Comparison of ENCODE assay signal across 10 mouse cellular contexts in genomic region chr7:28793834-28794233, GRCm38 (mm10). TPM values are rescaled to one million over a fixed set of nuclear protein-coding genes. Genes with fewer than 3 reads are reported as not detected.
A peak's percentile ranks its signal among the peaks of the same experiment; 100 is the strongest.
DNase-seq lines count a peak whose midpoint lies in the region; ATAC-seq and TF ChIP-seq lines count a peak whose summit lies in the region.
"Had no signal": no experiment of that assay in that cellular context is flagged by ENCODE, and none has a peak within 500 bp of the region (broad histone marks: within the 10 kb centered on the region; RNA-seq: fewer than 3 reads in every experiment).

No protein-coding gene starts in this region.

- no peak overlapping the region for H3K27ac ChIP-seq in left cerebral cortex, adult 2 months
- no peak overlapping the region for H3K27ac ChIP-seq in liver, embryonic 14.5 days
- H3K27ac ChIP-seq: heart, embryonic 13.5 days had no signal

- peak; percentile 40 for DNase-seq in embryo, embryonic 10 days (ENCODE audit: low spot score)
- no peak for DNase-seq in embryo, embryonic 9.5 days (ENCODE audit: extremely low spot score)
- no peak for DNase-seq in left cerebral cortex, adult 2 months (ENCODE audit: extremely low spot score in 1 of 2, low spot score in 2 of 2)
- no peak for DNase-seq in left cerebral cortex, postnatal 25 days (ENCODE audit: low spot score in 2 of 2)
- DNase-seq in liver, embryonic 14.5 days (ENCODE audit: low read depth in 3 of 3, low spot score in 3 of 3) = no peak
- DNase-seq in thymus, postnatal 25 days = peak; percentile 68
- no peak for DNase-seq in left cerebral cortex, adult 11 months (ENCODE audit: low spot score)

- H3K27me3 ChIP-seq in liver, embryonic 14.5 days (ENCODE audit: control insufficient read depth, insufficient read depth, low read length) = no peaks in the 10 kb centered on the region
- H3K27me3 ChIP-seq: heart, embryonic 13.5 days; megakaryocyte, embryonic 14.5 days had no signal

- TF ChIP-seq EP300 in liver, embryonic 14.5 days (IDR thresholded peaks at IDR 0.05; ENCODE audit: low read depth) = no peak

- no peaks in the 10 kb centered on the region for H3K36me3 ChIP-seq in liver, embryonic 14.5 days (replicated peaks; ENCODE audit: control insufficient read depth, insufficient read depth, low read depth)
- H3K36me3 ChIP-seq: heart, embryonic 13.5 days had no signal

- intact Hi-C loops in left cerebral cortex, adult 2 months (cut with DNase I) = no loop called here
- intact Hi-C loops in left cerebral cortex, postnatal 25 days (cut with DNase I) = no loop called here

- WGBS in liver, embryonic 14.5 days (ENCODE audit: insufficient replicate concordance) = 12% methylated on average over 2 of the region's 2 CpGs

- no peak overlapping the region for H3K9ac ChIP-seq in liver, embryonic 14.5 days (replicated peaks)
- H3K9ac ChIP-seq: heart, embryonic 13.5 days had no signal

- no peak overlapping the region for H3K4me3 ChIP-seq in left cerebral cortex, adult 2 months
- H3K4me3 ChIP-seq in liver, embryonic 14.5 days (ENCODE audit: insufficient read depth in 1 of 2, low read depth in 2 of 2, low read length in 2 of 2) = no peak overlapping the region
- H3K4me3 ChIP-seq: heart, embryonic 13.5 days; megakaryocyte, embryonic 14.5 days had no signal

- no peak overlapping the region for H3K4me2 ChIP-seq in liver, embryonic 14.5 days (ENCODE audit: low read depth)
- H3K4me2 ChIP-seq: heart, embryonic 13.5 days had no signal

- no peaks in the 10 kb centered on the region for H3K9me3 ChIP-seq in liver, embryonic 14.5 days (ENCODE audit: control insufficient read depth, low read length)
- H3K9me3 ChIP-seq: heart, embryonic 13.5 days; megakaryocyte, embryonic 14.5 days had no signal

- no peak for ATAC-seq in liver, embryonic 14.5 days (ENCODE audit: insufficient read depth)
- no peak for ATAC-seq in megakaryocyte, adult 5-6 weeks (ENCODE audit: poor library complexity, severe bottlenecking)

- TF ChIP-seq CTCF in left cerebral cortex, adult 2 months (IDR thresholded peaks at IDR 0.05) = peak; percentile 52
- peak; percentile 50 for TF ChIP-seq CTCF in liver, embryonic 14.5 days (IDR thresholded peaks at IDR 0.05; ENCODE audit: low read depth)

- H3K4me1 ChIP-seq in liver, embryonic 14.5 days (replicated peaks; ENCODE audit: control insufficient read depth in 2 of 2, insufficient read depth in 2 of 2, low read length in 1 of 2) = peaks cover 5 to 7% of the 10 kb centered on the region in 2 experiments

RNA-seq across cellular contexts. Expression of gene Rinl, which starts 5.1 kb away (rescaled TPM):
- 1 to 10 TPM; 2.7 to 3.1 TPM for total RNA-seq in left cerebral cortex, adult 2 months (2021)
- 1 to 10 TPM; 2.4 to 2.9 TPM for total RNA-seq in left cerebral cortex, postnatal 25 days (2021)
- polyA plus RNA-seq in liver, embryonic 14.5 days (2012; rRNA removed) = 4.3 and 4.7 TPM in 2 replicates
- polyA plus RNA-seq in liver, embryonic 14.5 days (2014; fragmentation: Nextera tagmentation; extraction: Ambion mirVana) = 4.0 and 4.8 TPM in 2 replicates
- 64.9 and 68.8 TPM in 2 replicates for total RNA-seq in megakaryocyte, adult 5-6 weeks (2015)
- 62.6 and 71.5 TPM in 2 replicates for total RNA-seq in megakaryocyte, adult 5-6 weeks (2017)

RNA-seq across cellular contexts. Expression of gene Hnrnpl, which starts 14.5 kb away (rescaled TPM):
- total RNA-seq in left cerebral cortex, adult 2 months (2021) = 100 to 1,000 TPM; 434 to 438 TPM
- 100 to 1,000 TPM; 375 to 411 TPM for total RNA-seq in left cerebral cortex, postnatal 25 days (2021)
- polyA plus RNA-seq in liver, embryonic 14.5 days (2012; rRNA removed) = 110 and 138 TPM in 2 replicates
- 83.1 and 91.3 TPM in 2 replicates for polyA plus RNA-seq in liver, embryonic 14.5 days (2014; fragmentation: Nextera tagmentation; extraction: Ambion mirVana)
- 275 and 307 TPM in 2 replicates for total RNA-seq in megakaryocyte, adult 5-6 weeks (2015)
- total RNA-seq in megakaryocyte, adult 5-6 weeks (2017) = 187 and 291 TPM in 2 replicates

RNA-seq across cellular contexts. Expression of gene Nfkbib, which starts 26.5 kb away (rescaled TPM):
- 10 to 100 TPM; 34.8 to 36.8 TPM for total RNA-seq in left cerebral cortex, adult 2 months (2021)
- 10 to 100 TPM; 34.2 to 37.7 TPM for total RNA-seq in left cerebral cortex, postnatal 25 days (2021)
- 15.0 and 19.7 TPM in 2 replicates for polyA plus RNA-seq in liver, embryonic 14.5 days (2012; rRNA removed)
- polyA plus RNA-seq in liver, embryonic 14.5 days (2014; fragmentation: Nextera tagmentation; extraction: Ambion mirVana) = 27.0 and 29.6 TPM in 2 replicates
- 15.5 and 19.5 TPM in 2 replicates for total RNA-seq in megakaryocyte, adult 5-6 weeks (2015)
- total RNA-seq in megakaryocyte, adult 5-6 weeks (2017) = 13.3 and 15.6 TPM in 2 replicates

RNA-seq across cellular contexts. Expression of gene Sirt2, which starts 27.3 kb away (rescaled TPM):
- 100 to 1,000 TPM; 119 to 122 TPM for total RNA-seq in left cerebral cortex, adult 2 months (2021)
- 100 to 1,000 TPM; 151 to 166 TPM for total RNA-seq in left cerebral cortex, postnatal 25 days (2021)
- 18.5 and 18.7 TPM in 2 replicates for polyA plus RNA-seq in liver, embryonic 14.5 days (2012; rRNA removed)
- 21.3 and 24.2 TPM in 2 replicates for polyA plus RNA-seq in liver, embryonic 14.5 days (2014; fragmentation: Nextera tagmentation; extraction: Ambion mirVana)
- 70.0 and 73.0 TPM in 2 replicates for total RNA-seq in megakaryocyte, adult 5-6 weeks (2015)
- 28.0 and 36.7 TPM in 2 replicates for total RNA-seq in megakaryocyte, adult 5-6 weeks (2017)

RNA-seq across cellular contexts. Expression of gene Ech1, which starts 31.2 kb away (rescaled TPM):
- total RNA-seq in left cerebral cortex, adult 2 months (2021) = 10 to 100 TPM; 46.3 to 49.8 TPM
- total RNA-seq in left cerebral cortex, postnatal 25 days (2021) = 10 to 100 TPM; 41.5 to 46.6 TPM
- polyA plus RNA-seq in liver, embryonic 14.5 days (2012; rRNA removed) = 62.4 and 62.7 TPM in 2 replicates
- polyA plus RNA-seq in liver, embryonic 14.5 days (2014; fragmentation: Nextera tagmentation; extraction: Ambion mirVana) = 92.5 and 97.4 TPM in 2 replicates
- 119 TPM in 2 replicates for total RNA-seq in megakaryocyte, adult 5-6 weeks (2015)
- 78.8 and 82.8 TPM in 2 replicates for total RNA-seq in megakaryocyte, adult 5-6 weeks (2017)

Comparison
In these comparisons a context has a peak if more than half of its experiments do, and no peak if none do; other contexts are left out.
1. DNase-seq: peak in embryo, embryonic 10 days (single experiment) and thymus, postnatal 25 days (single experiment); none in embryo, embryonic 9.5 days (single experiment), left cerebral cortex, adult 2 months (0 of 2), left cerebral cortex, postnatal 25 days (0 of 2), liver, embryonic 14.5 days (0 of 3) and left cerebral cortex, adult 11 months (single experiment).
2. RNA of gene Rinl, which starts 5.1 kb away (total RNA-seq): 62.6 to 71.5 TPM in megakaryocyte, adult 5-6 weeks; 2.7 to 3.1 TPM in left cerebral cortex, adult 2 months and 2.4 to 2.9 TPM in left cerebral cortex, postnatal 25 days; every median in the first group is over 10 times any median in the second.